Mouse (Mus musculus): ENCODE measurements around the gene Nt5c2.
"Not testable (repeated sequence)": the region's sequence is repeated elsewhere in the genome, so short reads cannot be mapped to it uniquely, and the experiment has no call there.

Nt5c2 gene

GRCm38 (mm10) chr19:46988231-46989087 is 26.5 kb downstream of the Nt5c2 start:
- peak; percentile 82 for DNase-seq (ENCODE audit: low spot score)

- no peak for DNase-seq (ENCODE audit: low spot score)
Measured at GRCm38 (mm10) chr19:46987646-46988045, 27.3 kb downstream of the Nt5c2 start.

GRCm38 (mm10) chr19:46984726-46985622 is 30.0 kb downstream of the Nt5c2 start:
- DNase-seq (ENCODE audit: low spot score), result no peak

GRCm38 (mm10) chr19:46983966-46984380 is 31.0 kb downstream of the Nt5c2 start:
- peak; percentile 80 for DNase-seq (ENCODE audit: low spot score)

GRCm38 (mm10) chr19:46983352-46983965 is 31.5 kb downstream of the Nt5c2 start:
- DNase-seq (ENCODE audit: low spot score), result no peak

GRCm38 (mm10) chr19:46981462-46981861 is 33.5 kb downstream of the Nt5c2 start:
- no peak for DNase-seq (ENCODE audit: low spot score)

GRCm38 (mm10) chr19:46979781-46980105 is 35.2 kb downstream of the Nt5c2 start:
- DNase-seq (ENCODE audit: low spot score), result no peak

- DNase-seq (ENCODE audit: low spot score), result no peak
Measured at GRCm38 (mm10) chr19:46978920-46979780, 35.8 kb downstream of the Nt5c2 start.

GRCm38 (mm10) chr19:46978069-46978468 is 36.9 kb downstream of the Nt5c2 start:
- DNase-seq (ENCODE audit: low spot score), result not testable (repeated sequence)

- DNase-seq (ENCODE audit: low spot score), result no peak
Measured at GRCm38 (mm10) chr19:46977460-46977859, 37.5 kb downstream of the Nt5c2 start.

GRCm38 (mm10) chr19:46976743-46977142 is 38.2 kb downstream of the Nt5c2 start:
- DNase-seq (ENCODE audit: low spot score), result no peak

GRCm38 (mm10) chr19:46975997-46976396 is 39.0 kb downstream of the Nt5c2 start:
- DNase-seq (ENCODE audit: low spot score), result no peak

GRCm38 (mm10) chr19:46975565-46975964 is 39.4 kb downstream of the Nt5c2 start:
- DNase-seq (ENCODE audit: low spot score), result no peak

- no peak for DNase-seq (ENCODE audit: low spot score)
Measured at GRCm38 (mm10) chr19:46972159-46972558, 42.8 kb downstream of the Nt5c2 start.

GRCm38 (mm10) chr19:46971712-46972111 is 43.2 kb downstream of the Nt5c2 start:
- DNase-seq (ENCODE audit: low spot score), result no peak

GRCm38 (mm10) chr19:46971051-46971689 is 43.8 kb downstream of the Nt5c2 start:
- DNase-seq (ENCODE audit: low spot score), result no peak

GRCm38 (mm10) chr19:46970121-46970729 is 44.7 kb downstream of the Nt5c2 start:
- no peak for DNase-seq (ENCODE audit: low spot score)

GRCm38 (mm10) chr19:46969286-46969985 is 45.5 kb downstream of the Nt5c2 start:
- DNase-seq (ENCODE audit: low spot score), result no peak

- no peak for DNase-seq (ENCODE audit: low spot score)
Measured at GRCm38 (mm10) chr19:46968833-46969232, 46.1 kb downstream of the Nt5c2 start.

- DNase-seq (ENCODE audit: low spot score), result no peak
Measured at GRCm38 (mm10) chr19:46967861-46968260, 47.1 kb downstream of the Nt5c2 start.
